In genomic region chr2:121866071-121866601, GRCm38 (mm10) we compare ENCODE assay signal across 8 mouse cellular contexts. TPM values are rescaled to one million over a fixed set of nuclear protein-coding genes. Genes with fewer than 3 reads are reported as not detected.
DNase-seq lines count a peak whose midpoint lies in the region; ATAC-seq and TF ChIP-seq lines count a peak whose summit lies in the region.

No protein-coding gene starts in this region.

- H3K27ac ChIP-seq in embryonic fibroblast, embryonic 13.5 days (ENCODE audit: insufficient read depth, low read length), result no peak overlapping the region
- H3K27ac ChIP-seq in hindbrain, embryonic 16.5 days (ENCODE audit: low read depth, low read length), result peak overlapping the region; percentile 89
- peak overlapping the region; percentile 87 for H3K27ac ChIP-seq in midbrain, embryonic 12.5 days (replicated peaks)
- peak overlapping the region; percentile 63; the same call in 1 of the 2 replicates for H3K27ac ChIP-seq in stomach, postnatal 0 days (replicated peaks)

- no peak for TF ChIP-seq POLR2A in embryonic fibroblast, embryonic 13.5 days (IDR thresholded peaks at IDR 0.05; ENCODE audit: low read depth, low read length)

- peak overlapping the region; percentile 55 for H3K4me3 ChIP-seq in embryonic fibroblast, embryonic 13.5 days (ENCODE audit: insufficient read depth, low read length)
- peak overlapping the region; percentile 96 for H3K4me3 ChIP-seq in hindbrain, embryonic 16.5 days (ENCODE audit: low read length)
- peak overlapping the region; percentile 78 for H3K4me3 ChIP-seq in midbrain, embryonic 12.5 days
- H3K4me3 ChIP-seq in stomach, postnatal 0 days (ENCODE audit: low read depth, low read length), result peak overlapping the region; percentile 77

- H3K36me3 ChIP-seq in hindbrain, embryonic 16.5 days (ENCODE audit: control insufficient read depth, insufficient read depth, low read length), result no peaks in the 10 kb centered on the region
- H3K36me3 ChIP-seq in midbrain, embryonic 12.5 days, result no peaks in the 10 kb centered on the region
- H3K36me3 ChIP-seq in stomach, postnatal 0 days (ENCODE audit: control insufficient read depth, insufficient read depth, low read length), result no peaks in the 10 kb centered on the region

- H3K9me3 ChIP-seq in hindbrain, embryonic 16.5 days (ENCODE audit: control insufficient read depth, low read length), result no peaks in the 10 kb centered on the region
- no peaks in the 10 kb centered on the region for H3K9me3 ChIP-seq in midbrain, embryonic 12.5 days
- H3K9me3 ChIP-seq in stomach, postnatal 0 days (ENCODE audit: control insufficient read depth, low read length), result no peaks in the 10 kb centered on the region

- ATAC-seq in hindbrain, embryonic 16.5 days, result no peak; the same call in none of the 2 replicates
- peak; percentile 64 for ATAC-seq in midbrain, embryonic 12.5 days (ENCODE audit: low FRiP score, low read depth)
- ATAC-seq in stomach, postnatal 0 days (ENCODE audit: low FRiP score, low TSS enrichment), result no peak

- peak overlapping the region; percentile 93 for H3K9ac ChIP-seq in hindbrain, embryonic 16.5 days (ENCODE audit: low read depth, low read length)
- H3K9ac ChIP-seq in midbrain, embryonic 12.5 days (replicated peaks), result peak overlapping the region; percentile 83
- peak overlapping the region; percentile 76 for H3K9ac ChIP-seq in stomach, postnatal 0 days (ENCODE audit: low read length)

- no peak for TF ChIP-seq CTCF in embryonic fibroblast, embryonic 13.5 days (IDR thresholded peaks at IDR 0.05; ENCODE audit: borderline replicate concordance, insufficient read depth, low read length)
- TF ChIP-seq CTCF in stomach, postnatal 0 days (IDR thresholded peaks at IDR 0.05; ENCODE audit: low read depth), result no peak

- H3K4me2 ChIP-seq in hindbrain, embryonic 16.5 days (ENCODE audit: low read length), result peak overlapping the region; percentile 92
- peak overlapping the region; percentile 71 for H3K4me2 ChIP-seq in midbrain, embryonic 12.5 days (replicated peaks)
- H3K4me2 ChIP-seq in stomach, postnatal 0 days (replicated peaks; ENCODE audit: low read depth), result peak overlapping the region; percentile 96

- TF ChIP-seq EP300 in stomach, postnatal 0 days (optimal IDR thresholded peaks at IDR 0.05), result no peak

- under 1% methylated on average over 18 of the region's 18 CpGs for WGBS in hindbrain, embryonic 16.5 days
- WGBS in midbrain, embryonic 12.5 days, result 2% methylated on average over 18 of the region's 18 CpGs
- WGBS in stomach, postnatal 0 days, result under 1% methylated on average over 18 of the region's 18 CpGs

- H3K27me3 ChIP-seq in hindbrain, embryonic 16.5 days (replicated peaks; ENCODE audit: control insufficient read depth, insufficient read depth, low read length), result no peaks in the 10 kb centered on the region
- peaks cover 58% of the 10 kb centered on the region for H3K27me3 ChIP-seq in midbrain, embryonic 12.5 days
- no peaks in the 10 kb centered on the region for H3K27me3 ChIP-seq in stomach, postnatal 0 days (ENCODE audit: control insufficient read depth, insufficient read depth, low read length)

- intact Hi-C loops in left cerebral cortex, postnatal 36 days (cut with DNase I), result no loop called here

- H3K4me1 ChIP-seq in embryonic fibroblast, embryonic 13.5 days (ENCODE audit: control insufficient read depth, insufficient read depth, low read length), result no peaks in the 10 kb centered on the region; the same call in 1 of the 2 replicates
- peaks cover 16% of the 10 kb centered on the region for H3K4me1 ChIP-seq in hindbrain, embryonic 16.5 days (ENCODE audit: control insufficient read depth, insufficient read depth, low read depth, low read length)
- peaks cover 15% of the 10 kb centered on the region for H3K4me1 ChIP-seq in midbrain, embryonic 12.5 days
- H3K4me1 ChIP-seq in stomach, postnatal 0 days (replicated peaks; ENCODE audit: control insufficient read depth, insufficient read depth), result no peaks in the 10 kb centered on the region

- peak; percentile 45 to 50 for DNase-seq in cerebellum, adult 18-20 months
- DNase-seq in cerebellum, adult 9-11 months, result no peak
- peak; percentile 60 for DNase-seq in MEL-GATA-1-ER (ENCODE audit: extremely low read depth, low read depth)
- DNase-seq in left cerebral cortex, postnatal 36 days (ENCODE audit: low spot score in 2 of 2), result peak; percentile 52 to 65
- peak; percentile 17 for DNase-seq in stomach, postnatal 0 days (ENCODE audit: low spot score)

RNA-seq across cellular contexts. Expression of gene Casc4, which starts 0.6 kb away (rescaled TPM):
- polyA plus RNA-seq in embryonic fibroblast, embryonic 13.5 days (2011; ENCODE audit: insufficient read length, low read depth, missing spikeins), result 74.5 and 94.2 TPM in 2 replicates
- 32.2 and 32.4 TPM in 2 replicates for polyA plus RNA-seq in hindbrain, embryonic 16.5 days (2015; fragmentation: Nextera tagmentation; extraction: Ambion mirVana)
- total RNA-seq in left cerebral cortex, postnatal 36 days (2021), result 100 to 1,000 TPM; 104 to 108 TPM
- 19.6 and 24.1 TPM in 2 replicates for polyA plus RNA-seq in midbrain, embryonic 12.5 days (2016; fragmentation: Nextera tagmentation; extraction: Ambion mirVana)
- 10.5 and 15.7 TPM in 2 replicates for polyA plus RNA-seq in stomach, postnatal 0 days (2015; fragmentation: Nextera tagmentation; extraction: Ambion mirVana)

RNA-seq across cellular contexts. Expression of gene Frmd5, which starts 59.2 kb away (rescaled TPM):
- polyA plus RNA-seq in embryonic fibroblast, embryonic 13.5 days (2011; ENCODE audit: insufficient read length, low read depth, missing spikeins), result 2.2 and 4.1 TPM in 2 replicates
- 23.8 and 25.6 TPM in 2 replicates for polyA plus RNA-seq in hindbrain, embryonic 16.5 days (2015; fragmentation: Nextera tagmentation; extraction: Ambion mirVana)
- 10 to 100 TPM; 49.4 to 55.2 TPM for total RNA-seq in left cerebral cortex, postnatal 36 days (2021)
- 22.0 and 26.7 TPM in 2 replicates for polyA plus RNA-seq in midbrain, embryonic 12.5 days (2016; fragmentation: Nextera tagmentation; extraction: Ambion mirVana)
- polyA plus RNA-seq in stomach, postnatal 0 days (2015; fragmentation: Nextera tagmentation; extraction: Ambion mirVana), result 1.5 and 2.3 TPM in 2 replicates
